Mouse (Mus musculus) midbrain, embryonic 15.5 days (tissue): Measurements from ENCODE around the gene Strip1. TPM values are rescaled to one million over a fixed set of nuclear protein-coding genes. Genes with fewer than 3 reads are reported as not detected.

ENCODE experiments used
- ATAC-seq: fragments of 200-750 bp; cut with Nextera tagmentation; replicated peaks from 2 replicates; pipeline ENCODE4 v1.8.0; 2017; ENCODE audit warnings: moderate TSS enrichment
- H3K27ac ChIP-seq: fragments of 300-500 bp; sonication (generic); 2 replicates; pipeline ENCODE4 v1.5.1; 2015; ENCODE audit warnings: mild to moderate bottlenecking, inconsistent platforms
- H3K27me3 ChIP-seq: fragments of 300-500 bp; sonication (generic); replicated peaks from 2 replicates; pipeline ENCODE4 v1.6.1; 2015; ENCODE audit warnings: inconsistent platforms
- H3K36me3 ChIP-seq: fragments of 300-500 bp; sonication (generic); replicated peaks from 2 replicates; pipeline ENCODE4 v1.6.1; 2015; ENCODE audit warnings: inconsistent platforms
- H3K4me1 ChIP-seq: fragments of 300-500 bp; sonication (generic); 2 replicates; pipeline ENCODE4 v1.6.1; 2015; ENCODE audit warnings: inconsistent platforms
- H3K4me2 ChIP-seq: fragments of 300-500 bp; sonication (generic); 2 replicates; pipeline ENCODE4 v1.6.1; 2015; ENCODE audit warnings: inconsistent platforms, mild to moderate bottlenecking, moderate library complexity
- H3K4me3 ChIP-seq: fragments of 300-500 bp; sonication (generic); 2 replicates; pipeline ENCODE4 v1.5.1; 2015; ENCODE audit warnings: mild to moderate bottlenecking, inconsistent platforms
- H3K9ac ChIP-seq: fragments of 300-500 bp; sonication (generic); 2 replicates; pipeline ENCODE4 v1.6.1; 2015; ENCODE audit warnings: mild to moderate bottlenecking, inconsistent platforms
- H3K9me3 ChIP-seq: fragments of 300-500 bp; sonication (generic); 2 replicates; pipeline ENCODE4 v1.6.1; 2016; ENCODE audit warnings: inconsistent platforms
- WGBS: fragments of 180-500 bp; shearing (Covaris S2); methylation state at CpG from one replicate; pipeline ENCODE4 v1.1.7; 2015; ENCODE audit warnings: mixed read lengths; 5-methylcytosine and 5-hydroxymethylcytosine counted together
- polyA plus RNA-seq: library from polyadenylated mRNA; unstranded; fragments of >200 nt; fragmentation: Nextera tagmentation; extraction: Ambion mirVana; gene quantifications from 2 replicates; pipeline ENCODE4 v1.2.1, GENCODE M21; 2015

Gene Strip1
- polyA plus RNA-seq, 1 experiment from 2014 or later, result 182 TPM

- H3K27ac ChIP-seq, result no peak overlapping the region
- peak overlapping the region; percentile 22 for H3K4me3 ChIP-seq
- H3K4me1 ChIP-seq, result peaks cover 9% of the 10 kb centered on the region
- no peak overlapping the region for H3K9ac ChIP-seq
- 2% methylated on average over 18 of the region's 18 CpGs for WGBS
- H3K4me2 ChIP-seq, result peak overlapping the region; percentile 46
- no peaks in the 10 kb centered on the region for H3K36me3 ChIP-seq
- no peak for ATAC-seq
- no peaks in the 10 kb centered on the region for H3K9me3 ChIP-seq
- H3K27me3 ChIP-seq, result peaks cover 76% of the 10 kb centered on the region
These were observed 49.2 kb downstream of the Strip1 start for GRCm38 (mm10) chr3:107582130-107582874.

GRCm38 (mm10) chr3:107581103-107582010 lies 50.1 kb downstream of the Strip1 start:
- H3K9ac ChIP-seq, result no peak overlapping the region

GRCm38 (mm10) chr3:107579466-107579865 lies 52.0 kb downstream of the Strip1 start:
- Histone ChIP-seq H3K27ac (no peak overlapping the region), H3K4me1 (peaks cover 9% of the 10 kb centered on the region), H3K4me2 (no peak overlapping the region), H3K9me3 (no peaks in the 10 kb centered on the region), H3K4me3 (no peak overlapping the region), H3K36me3 (no peaks in the 10 kb centered on the region), H3K9ac (no peak overlapping the region), H3K27me3 (peaks cover 48% of the 10 kb centered on the region)
- ATAC-seq, result no peak
- 2% methylated on average over 4 of the region's 4 CpGs for WGBS

More at GRCm38 (mm10) chr3:107581103-107582010, 50.1 kb downstream of the Strip1 start:
- WGBS, result 4% methylated on average over 15 of the region's 15 CpGs
- no peak overlapping the region for H3K4me2 ChIP-seq
- H3K36me3 ChIP-seq, result no peaks in the 10 kb centered on the region
- H3K27ac ChIP-seq, result no peak overlapping the region
- H3K4me1 ChIP-seq, result peaks cover 9% of the 10 kb centered on the region
- H3K9me3 ChIP-seq, result no peaks in the 10 kb centered on the region
- H3K27me3 ChIP-seq, result peaks cover 67% of the 10 kb centered on the region
- no peak overlapping the region for H3K4me3 ChIP-seq
- no peak for ATAC-seq

GRCm38 (mm10) chr3:107577810-107578390 lies 53.6 kb downstream of the Strip1 start:
- H3K9me3 ChIP-seq, result no peaks in the 10 kb centered on the region
- H3K9ac ChIP-seq, result no peak overlapping the region
- no peaks in the 10 kb centered on the region for H3K36me3 ChIP-seq
- ATAC-seq, result no peak
- H3K4me1 ChIP-seq, result peaks cover 4% of the 10 kb centered on the region
- no peak overlapping the region for H3K4me2 ChIP-seq
- 41% methylated on average over 3 of the region's 3 CpGs for WGBS
- H3K4me3 ChIP-seq, result no peak overlapping the region
- no peak overlapping the region for H3K27ac ChIP-seq
- H3K27me3 ChIP-seq, result peaks cover 32% of the 10 kb centered on the region

- Histone ChIP-seq H3K36me3 (no peaks in the 10 kb centered on the region), H3K27me3 (peaks cover 27% of the 10 kb centered on the region), H3K9ac (no peak overlapping the region), H3K4me3 (no peak overlapping the region), H3K27ac (no peak overlapping the region), H3K4me2 (no peak overlapping the region), H3K4me1 (no peaks in the 10 kb centered on the region), H3K9me3 (no peaks in the 10 kb centered on the region)
- WGBS, result 87% methylated on average over 3 of the region's 3 CpGs
- ATAC-seq, result no peak
These were observed 54.7 kb downstream of the Strip1 start for GRCm38 (mm10) chr3:107576807-107577206.

GRCm38 (mm10) chr3:107571205-107571604 lies 60.3 kb downstream of the Strip1 start:
- 53% methylated on average over 2 of the region's 2 CpGs for WGBS

GRCm38 (mm10) chr3:107568721-107569120 lies 62.8 kb downstream of the Strip1 start:
- Histone ChIP-seq H3K27me3 (no peaks in the 10 kb centered on the region), H3K36me3 (no peaks in the 10 kb centered on the region), H3K4me2 (no peak overlapping the region), H3K27ac (no peak overlapping the region), H3K4me3 (no peak overlapping the region), H3K9ac (no peak overlapping the region), H3K9me3 (no peaks in the 10 kb centered on the region), H3K4me1 (no peaks in the 10 kb centered on the region)
- peak; percentile 60 for ATAC-seq
- WGBS, result 63% methylated on average over 4 of the region's 4 CpGs

More at GRCm38 (mm10) chr3:107571205-107571604, 60.3 kb downstream of the Strip1 start:
- ATAC-seq, result no peak
- Histone ChIP-seq H3K9me3 (no peaks in the 10 kb centered on the region), H3K9ac (no peak overlapping the region), H3K27ac (no peak overlapping the region), H3K36me3 (no peaks in the 10 kb centered on the region), H3K27me3 (no peaks in the 10 kb centered on the region), H3K4me2 (no peak overlapping the region), H3K4me3 (no peak overlapping the region), H3K4me1 (no peaks in the 10 kb centered on the region)

- Histone ChIP-seq H3K27me3 (no peaks in the 10 kb centered on the region), H3K4me3 (no peak overlapping the region), H3K4me2 (no peak overlapping the region), H3K27ac (no peak overlapping the region), H3K36me3 (no peaks in the 10 kb centered on the region), H3K9me3 (no peaks in the 10 kb centered on the region), H3K4me1 (no peaks in the 10 kb centered on the region), H3K9ac (no peak overlapping the region)
- WGBS, result 76% methylated on average over 7 of the region's 7 CpGs
- ATAC-seq, result no peak
These were observed 63.7 kb downstream of the Strip1 start for GRCm38 (mm10) chr3:107567766-107568165.

GRCm38 (mm10) chr3:107565331-107565730 lies 66.2 kb downstream of the Strip1 start:
- no peak overlapping the region for H3K9ac ChIP-seq
- no peaks in the 10 kb centered on the region for H3K27me3 ChIP-seq
- ATAC-seq, result no peak
- 41% methylated on average over 3 of the region's 3 CpGs for WGBS
- no peaks in the 10 kb centered on the region for H3K36me3 ChIP-seq
- no peaks in the 10 kb centered on the region for H3K9me3 ChIP-seq
- H3K4me3 ChIP-seq, result no peak overlapping the region
- no peak overlapping the region for H3K4me2 ChIP-seq
- no peaks in the 10 kb centered on the region for H3K4me1 ChIP-seq
- H3K27ac ChIP-seq, result no peak overlapping the region

- Histone ChIP-seq H3K9ac (no peak overlapping the region), H3K36me3 (no peaks in the 10 kb centered on the region), H3K9me3 (no peaks in the 10 kb centered on the region), H3K27ac (no peak overlapping the region), H3K4me2 (no peak overlapping the region), H3K4me1 (no peaks in the 10 kb centered on the region), H3K4me3 (no peak overlapping the region), H3K27me3 (no peaks in the 10 kb centered on the region)
- WGBS, result 47% methylated on average over 4 of the region's 4 CpGs
- no peak for ATAC-seq
These were observed 67.6 kb downstream of the Strip1 start for GRCm38 (mm10) chr3:107563880-107564279.

GRCm38 (mm10) chr3:107562591-107562990 lies 68.9 kb downstream of the Strip1 start:
- H3K9ac ChIP-seq, result no peak overlapping the region
- H3K4me2 ChIP-seq, result no peak overlapping the region
- H3K4me3 ChIP-seq, result no peak overlapping the region
- H3K4me1 ChIP-seq, result no peaks in the 10 kb centered on the region
- no peaks in the 10 kb centered on the region for H3K36me3 ChIP-seq
- ATAC-seq, result no peak
- no peaks in the 10 kb centered on the region for H3K9me3 ChIP-seq
- no peak overlapping the region for H3K27ac ChIP-seq
- H3K27me3 ChIP-seq, result no peaks in the 10 kb centered on the region
- 91% methylated on average over 4 of the region's 4 CpGs for WGBS
